Mouse (Mus musculus): ENCODE data around the gene Ephb6.

DNA sequence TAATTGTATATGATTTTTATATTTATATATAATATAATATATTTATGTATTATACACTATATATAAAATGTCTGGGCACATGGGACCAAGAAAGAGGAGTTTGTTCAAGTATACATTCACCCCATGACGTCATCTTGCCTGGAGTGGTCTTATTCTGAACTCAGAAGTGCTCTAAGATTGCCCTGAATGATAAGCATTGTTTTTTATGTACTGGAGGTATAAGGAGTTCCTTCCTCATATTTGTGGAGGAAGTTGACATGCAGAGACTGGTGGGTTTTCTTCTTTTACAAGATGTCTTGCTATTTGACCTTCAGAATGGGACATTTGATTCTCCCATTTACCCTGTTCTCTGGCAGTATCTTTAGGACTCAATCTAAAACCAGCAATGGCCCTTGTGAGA is 22.9 kb downstream of the Ephb6 start:
- TF ChIP-seq CTCF (IDR thresholded peaks at IDR 0.05), result no peak
- TF ChIP-seq POLR2A (IDR thresholded peaks at IDR 0.05; ENCODE audit: insufficient read depth, low read depth, low read length), result no peak
- TF ChIP-seq EP300 (IDR thresholded peaks at IDR 0.05; ENCODE audit: insufficient read depth, low read depth, low read length), result no peak
